Mouse (Mus musculus) kidney, adult 8-10 months (tissue): ENCODE results near the gene Rpl29.

ENCODE experiments used
- DNase-seq, 2 experiments: peaks; one replicate each; pipeline ENCODE4 v3.0.0; 2022

Rpl29 gene

DNA sequence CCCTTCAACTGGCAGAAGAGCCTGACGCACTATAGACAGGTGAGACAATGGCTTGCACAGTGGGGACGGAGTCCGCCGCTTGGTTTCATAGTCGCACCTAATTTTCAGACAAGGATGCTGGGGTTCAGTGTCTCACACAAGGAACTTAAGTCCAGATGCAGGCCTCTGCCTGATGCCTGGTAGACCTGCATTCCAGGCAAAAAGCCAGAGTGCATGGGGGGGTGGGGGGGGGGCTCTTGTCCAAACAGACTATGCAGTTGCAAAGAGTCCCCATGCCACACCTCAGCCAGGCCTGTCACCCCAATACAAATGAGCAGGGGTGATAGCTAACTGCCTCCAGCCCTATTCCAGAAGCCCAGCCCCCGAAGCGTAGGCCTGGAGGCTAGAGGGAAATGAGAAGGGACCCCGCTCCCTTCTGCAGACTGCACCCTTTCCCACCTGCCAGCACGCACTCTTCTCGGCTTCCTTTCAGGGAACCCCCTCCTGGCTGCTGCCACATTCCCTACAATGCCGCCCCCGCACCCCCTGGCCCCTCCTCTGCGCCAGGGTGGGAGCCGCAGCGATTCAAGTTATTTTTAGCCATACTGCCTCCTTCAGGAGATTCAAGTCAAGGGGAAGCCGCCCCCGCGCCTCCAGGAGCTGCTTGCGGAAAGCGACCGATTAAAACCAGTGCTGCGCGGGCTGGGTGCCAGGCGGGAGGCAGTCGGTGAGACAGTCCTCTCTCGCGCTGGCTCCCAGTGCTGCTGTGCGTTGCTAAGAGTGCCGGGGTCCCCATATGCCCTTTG is 11.2 kb upstream of the Rpl29 start:
- DNase-seq: peak; percentile 70 to 71

GRCm38 (mm10) chr9:106420608-106421007 is 8.6 kb upstream of the Rpl29 start:
- DNase-seq: no peak

DNA sequence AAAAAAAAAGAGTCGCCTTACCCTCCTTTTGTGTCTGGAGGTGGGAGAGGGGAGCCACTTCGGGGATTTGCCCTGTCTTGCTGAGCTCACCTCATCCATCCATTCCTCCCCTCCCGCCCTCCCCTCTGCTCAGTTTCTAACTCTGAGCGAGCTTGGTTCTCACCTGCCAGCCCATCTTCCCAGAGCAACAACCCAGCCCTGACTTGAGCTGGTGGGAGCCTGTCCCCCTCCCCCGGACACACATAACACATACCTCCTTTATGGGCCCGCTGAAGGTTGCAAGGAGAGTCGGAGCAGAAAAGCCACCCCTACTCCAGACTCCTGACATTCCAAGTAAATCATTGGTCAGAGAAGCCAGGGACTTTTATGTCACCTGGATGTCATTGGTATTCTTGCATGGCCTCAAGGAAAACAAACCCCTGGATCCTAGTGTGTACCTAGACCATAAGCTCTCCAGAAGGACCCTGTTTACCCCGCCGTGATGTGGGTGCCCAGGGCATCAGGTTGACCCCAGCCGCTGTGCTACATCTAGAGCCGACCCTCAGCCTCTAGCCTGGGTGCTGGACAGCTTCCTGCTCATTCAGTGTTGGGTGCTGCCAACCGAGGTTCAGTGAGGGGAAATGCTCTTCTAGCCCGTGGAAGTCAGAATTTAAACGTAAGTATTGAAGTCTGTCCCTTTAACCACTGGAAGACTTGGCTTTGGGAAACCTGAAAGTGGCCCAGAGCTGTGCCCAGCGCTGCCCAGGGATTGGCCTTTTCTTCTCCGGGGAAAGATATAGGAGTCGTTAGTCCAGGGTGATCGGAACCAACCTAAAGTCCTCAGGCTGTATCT is 8.0 kb upstream of the Rpl29 start:
- no peak for DNase-seq

GRCm38 (mm10) chr9:106421865-106422160 is 7.4 kb upstream of the Rpl29 start:
- peak; percentile 81 to 90 for DNase-seq

DNA sequence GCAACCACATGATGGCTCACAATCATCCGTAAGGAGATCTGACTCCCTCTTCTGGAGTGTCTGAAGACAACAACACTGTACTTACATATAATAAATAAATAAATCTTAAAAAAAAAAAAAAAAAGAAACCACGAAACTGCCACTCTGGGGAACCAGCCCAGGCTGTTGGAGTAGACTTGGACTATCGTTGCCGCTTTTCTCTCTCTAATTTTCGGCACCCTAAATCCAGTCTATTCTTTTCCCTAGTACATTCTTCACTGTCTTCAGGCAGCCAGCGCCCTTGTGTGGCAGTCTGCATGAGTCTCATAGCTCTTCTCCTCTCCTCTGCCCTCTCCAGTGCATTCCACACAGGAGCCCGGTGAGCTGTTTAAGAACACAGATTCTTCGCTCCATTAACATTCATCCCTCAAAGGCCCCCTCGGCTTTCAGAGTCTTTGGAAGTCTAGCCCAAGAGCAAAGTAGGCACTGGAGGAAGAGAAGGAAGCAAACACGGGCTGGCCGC is 484 bp upstream of the Rpl29 start:
- no peak for DNase-seq

DNA sequence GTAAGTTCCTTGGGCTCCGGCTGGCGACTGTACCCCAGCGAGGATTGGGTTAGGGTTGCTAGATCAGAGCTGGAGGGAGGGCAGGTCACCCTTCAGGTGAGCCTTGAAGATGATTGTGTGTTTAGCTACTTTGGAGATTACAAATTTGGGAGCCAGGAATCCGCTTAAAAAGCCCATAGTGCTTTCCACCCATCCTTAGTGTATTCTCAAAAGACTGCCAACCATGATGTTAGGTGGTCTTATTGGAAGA is 686 bp downstream of the Rpl29 start:
- no peak for DNase-seq

- no peak for DNase-seq
Observed at GRCm38 (mm10) chr9:106433389-106433788, 4.1 kb downstream of the Rpl29 start.

GRCm38 (mm10) chr9:106436566-106436965 is 7.3 kb downstream of the Rpl29 start:
- no peak for DNase-seq

DNA sequence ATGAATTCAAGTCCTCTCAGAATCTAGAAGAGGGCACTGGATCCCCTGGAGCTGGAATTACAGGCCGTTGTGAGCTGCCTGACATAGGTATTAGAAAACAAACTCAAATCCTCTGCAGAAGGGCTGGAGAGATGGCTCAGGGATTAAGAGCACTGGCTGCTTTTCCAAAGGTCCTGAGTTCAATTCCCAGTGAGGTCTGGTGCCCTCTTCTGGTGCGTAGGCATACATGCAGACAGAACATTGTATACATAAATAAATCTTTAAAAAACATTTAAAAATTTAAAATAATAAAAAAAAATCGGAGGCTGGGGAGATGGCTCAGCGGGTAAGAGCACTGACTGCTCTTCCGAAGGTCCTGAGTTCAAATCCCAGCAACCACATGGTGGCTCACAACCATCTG is 13.4 kb downstream of the Rpl29 start:
- DNase-seq: no peak

DNA sequence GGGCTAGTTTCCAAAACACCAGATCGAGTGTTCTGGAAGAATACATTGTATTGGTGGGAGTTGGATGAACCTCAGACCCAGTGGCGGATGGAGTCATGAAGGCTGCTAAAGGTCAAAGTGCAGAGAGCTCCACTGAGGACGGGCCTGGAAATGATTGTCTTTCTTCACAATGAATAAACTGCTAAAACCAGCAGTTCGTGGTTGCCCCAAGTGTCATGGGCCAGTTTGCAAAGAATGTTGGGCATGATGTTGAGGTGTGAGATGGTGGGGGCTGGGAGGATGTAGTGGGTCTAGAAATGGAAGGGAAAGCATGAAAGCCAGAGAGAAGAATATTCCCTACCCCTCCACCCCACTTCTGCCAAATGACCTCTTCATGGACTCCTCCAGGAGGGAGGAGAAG is 15.6 kb downstream of the Rpl29 start:
- DNase-seq: peak; percentile 74 to 84

- DNase-seq: peak; percentile 98
Observed at GRCm38 (mm10) chr9:106447348-106447747, 18.1 kb downstream of the Rpl29 start, which contains the start of the genes Abhd14b and Abhd14a. Gene Abhd14b, plus strand, starts transcription at chr9:106447459. Gene Abhd14a, minus strand, starts transcription at chr9:106447678.

GRCm38 (mm10) chr9:106447951-106448350 is 18.7 kb downstream of the Rpl29 start:
- DNase-seq: peak in 1 of 2 experiments; percentile 60

DNA sequence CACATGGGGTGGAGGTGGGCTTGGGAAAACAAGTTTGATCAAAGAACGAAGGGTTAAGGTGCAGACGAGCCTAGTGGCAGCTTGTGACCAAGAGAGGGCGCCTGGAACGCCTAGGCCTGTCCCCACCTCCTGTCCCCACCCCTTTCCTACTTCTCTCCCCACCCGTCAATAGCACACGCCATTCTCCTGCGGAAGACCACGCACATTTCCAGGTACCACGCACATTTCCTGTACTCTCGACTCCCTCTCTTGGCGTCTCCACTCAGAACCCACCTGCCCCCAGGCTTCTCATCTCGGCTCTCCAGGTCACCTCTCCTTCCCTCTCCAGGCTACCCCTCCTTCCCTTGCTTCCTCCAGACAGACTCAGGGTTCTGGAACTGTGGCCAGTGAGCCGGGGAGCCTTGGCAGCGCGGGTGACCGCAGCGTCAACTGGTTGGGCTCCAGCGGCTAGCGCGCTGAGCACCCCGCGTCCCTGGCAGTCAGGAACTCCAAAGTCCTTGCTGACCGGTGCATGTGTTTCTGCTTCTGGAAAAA is 19.3 kb downstream of the Rpl29 start:
- DNase-seq: peak; percentile 79 to 83

- no peak for DNase-seq
Observed at GRCm38 (mm10) chr9:106449947-106450346, 20.7 kb downstream of the Rpl29 start.

DNA sequence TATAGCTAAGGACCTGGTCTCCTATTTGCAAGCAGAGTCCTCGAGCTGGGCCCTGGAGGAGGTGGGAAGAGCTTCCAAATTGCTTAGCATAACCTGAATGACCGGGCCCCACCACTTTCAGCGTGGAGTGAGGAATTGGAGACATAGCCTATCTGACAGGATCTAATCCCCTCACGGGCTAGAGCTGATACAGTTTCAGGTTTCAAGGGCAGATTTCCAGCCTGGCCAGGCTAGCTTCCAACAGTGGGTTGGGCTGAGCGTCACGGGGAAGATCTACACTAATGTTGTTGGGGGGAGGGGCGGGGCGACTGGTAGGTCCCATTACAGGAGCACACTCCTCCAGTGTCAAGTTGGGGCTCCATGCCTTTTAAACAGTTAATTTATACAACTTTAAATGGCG is 21.4 kb downstream of the Rpl29 start:
- DNase-seq: peak; percentile 88 to 90

DNA sequence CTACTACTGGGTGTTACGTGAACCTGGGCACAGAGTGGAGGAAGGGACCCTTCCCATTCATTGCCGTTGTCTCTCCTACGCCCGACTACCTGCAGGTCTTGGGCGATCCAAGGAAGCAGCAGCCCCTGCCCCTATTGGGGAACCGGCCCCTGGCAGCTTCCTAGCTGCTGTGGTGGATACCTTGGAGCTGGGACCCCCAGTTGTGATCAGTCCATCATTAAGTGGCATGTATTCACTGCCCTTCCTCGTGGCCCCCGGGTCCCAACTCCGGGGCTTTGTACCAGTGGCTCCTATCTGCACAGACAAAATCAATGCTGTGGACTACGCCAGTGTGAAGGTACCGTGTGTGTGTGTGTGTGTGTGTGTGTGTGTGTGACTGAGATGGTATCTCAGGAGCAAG is 22.0 kb downstream of the Rpl29 start:
- DNase-seq: no peak

- no peak for DNase-seq
Observed at GRCm38 (mm10) chr9:106451899-106452298, 22.6 kb downstream of the Rpl29 start.

DNA sequence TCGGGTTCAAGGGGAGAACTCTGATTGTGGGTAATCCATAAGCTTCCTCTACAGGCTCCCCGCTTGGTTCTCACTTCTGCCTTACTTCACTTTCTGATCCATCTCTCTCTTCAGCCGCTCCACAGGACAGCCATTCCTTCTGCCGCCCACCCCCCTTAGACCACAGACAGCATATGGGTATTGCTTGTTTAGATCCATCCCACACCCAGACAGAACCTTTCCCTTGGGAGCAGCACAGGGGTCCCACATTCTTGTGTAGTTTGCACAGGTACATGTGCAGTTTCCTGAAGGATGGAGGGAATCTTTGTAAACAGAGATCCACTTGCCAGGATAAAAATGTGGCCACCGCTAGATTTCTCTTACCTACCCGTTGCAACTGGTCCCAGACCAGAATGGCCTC is 23.1 kb downstream of the Rpl29 start:
- no peak for DNase-seq

GRCm38 (mm10) chr9:106452821-106453220 is 23.6 kb downstream of the Rpl29 start:
- peak; percentile 79 to 80 for DNase-seq

DNA sequence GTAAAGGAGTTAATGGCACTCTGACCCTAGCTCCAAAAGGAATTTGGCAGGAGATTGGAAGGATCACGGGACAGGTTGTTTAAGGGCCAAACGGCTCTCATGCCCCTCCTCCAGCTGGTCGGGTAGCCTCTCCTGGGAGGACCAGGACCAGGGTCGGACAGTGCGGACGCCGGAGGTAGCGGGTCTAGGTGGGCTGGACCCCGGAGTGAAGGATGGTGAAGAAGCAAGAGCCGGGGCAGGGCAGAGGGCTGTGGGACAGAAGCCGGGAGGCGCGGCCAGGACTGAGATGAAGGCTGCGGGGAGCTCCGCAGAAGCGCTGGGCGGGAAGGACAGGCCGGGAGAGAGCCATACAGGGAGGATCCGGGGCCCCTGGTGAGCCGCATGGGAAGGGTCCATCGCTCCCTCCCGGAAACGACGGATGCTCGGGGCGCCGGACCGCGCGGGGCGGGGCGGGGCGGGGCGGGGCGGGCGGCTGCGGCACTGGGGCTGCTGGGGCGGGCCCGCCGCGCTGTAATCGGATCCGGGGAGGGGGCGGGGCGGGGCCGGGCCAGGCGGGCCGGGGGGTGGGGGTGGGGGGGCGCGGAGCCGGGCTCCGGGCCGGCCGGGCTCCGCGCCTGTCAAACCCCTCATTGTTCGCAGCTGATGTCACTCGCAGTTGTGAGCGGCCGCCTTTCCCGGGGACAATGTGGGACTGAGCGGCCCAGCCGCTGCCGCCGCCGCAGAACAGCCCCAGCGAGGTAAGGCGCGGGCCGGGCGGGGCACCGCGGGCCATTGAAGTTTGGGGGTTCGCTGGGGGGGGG is 24.2 kb downstream of the Rpl29 start, which contains the start of gene Pcbp4:
Pcbp4 (plus strand) TSS at position 21 of the 800 bp plus-strand sequence.
- DNase-seq: peak; percentile 89 to 90

- DNase-seq: no peak
Observed at GRCm38 (mm10) chr9:106454071-106454761, 25.0 kb downstream of the Rpl29 start.
